Mouse (Mus musculus): Measurements from ENCODE around the gene Map7d2. TPM values are rescaled to one million over a fixed set of nuclear protein-coding genes. Genes with fewer than 3 reads are reported as not detected.
"Not testable (repeated sequence)": the region's sequence is repeated elsewhere in the genome, so short reads cannot be mapped to it uniquely, and the experiment has no call there.

Map7d2 gene
- 0.04 and 0.05 TPM in 2 replicates for polyA plus RNA-seq (2012; rRNA removed)

DNA sequence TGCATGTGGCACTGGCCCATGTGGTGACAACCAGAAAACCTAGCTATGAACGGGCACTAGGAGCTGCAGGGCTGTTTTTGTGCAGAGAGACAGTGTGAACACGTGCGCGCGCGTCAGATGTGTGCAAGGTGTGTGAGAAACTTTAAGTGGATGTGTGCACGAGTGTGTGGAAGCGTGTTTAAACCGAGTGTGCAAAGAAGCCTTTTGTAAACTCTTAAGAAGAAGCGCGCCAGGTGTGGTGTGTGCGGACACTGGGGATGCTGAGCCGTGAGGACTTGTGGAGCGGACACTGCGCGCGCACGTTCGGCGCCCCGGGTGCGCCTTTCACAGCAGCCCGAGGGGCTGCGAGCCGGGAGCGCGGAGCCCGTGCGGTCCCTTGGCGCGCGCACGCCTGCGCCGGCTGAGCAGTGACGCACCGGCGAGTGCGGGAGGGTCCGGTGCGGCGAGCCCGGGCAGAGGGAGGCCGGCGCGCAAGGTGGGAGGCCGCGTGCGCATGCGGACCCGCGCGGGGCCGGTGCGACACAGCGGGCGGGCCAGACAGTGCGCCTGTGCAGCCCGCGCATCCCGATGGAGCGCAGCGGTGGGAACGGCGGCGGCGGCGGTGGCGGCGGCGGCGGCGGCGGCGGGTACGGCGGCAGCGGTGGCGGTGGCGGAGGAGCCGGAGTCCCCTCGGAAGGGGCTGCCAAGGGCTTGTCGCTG lies at the start of gene Map7d2:
TSS of gene Map7d2 (plus strand) at position 443 of the 699 bp plus-strand sequence.
- no peak for DNase-seq (ENCODE audit: low read depth, low spot score)
- WGBS = 30% methylated on average over 80 of the region's 83 CpGs

DNA sequence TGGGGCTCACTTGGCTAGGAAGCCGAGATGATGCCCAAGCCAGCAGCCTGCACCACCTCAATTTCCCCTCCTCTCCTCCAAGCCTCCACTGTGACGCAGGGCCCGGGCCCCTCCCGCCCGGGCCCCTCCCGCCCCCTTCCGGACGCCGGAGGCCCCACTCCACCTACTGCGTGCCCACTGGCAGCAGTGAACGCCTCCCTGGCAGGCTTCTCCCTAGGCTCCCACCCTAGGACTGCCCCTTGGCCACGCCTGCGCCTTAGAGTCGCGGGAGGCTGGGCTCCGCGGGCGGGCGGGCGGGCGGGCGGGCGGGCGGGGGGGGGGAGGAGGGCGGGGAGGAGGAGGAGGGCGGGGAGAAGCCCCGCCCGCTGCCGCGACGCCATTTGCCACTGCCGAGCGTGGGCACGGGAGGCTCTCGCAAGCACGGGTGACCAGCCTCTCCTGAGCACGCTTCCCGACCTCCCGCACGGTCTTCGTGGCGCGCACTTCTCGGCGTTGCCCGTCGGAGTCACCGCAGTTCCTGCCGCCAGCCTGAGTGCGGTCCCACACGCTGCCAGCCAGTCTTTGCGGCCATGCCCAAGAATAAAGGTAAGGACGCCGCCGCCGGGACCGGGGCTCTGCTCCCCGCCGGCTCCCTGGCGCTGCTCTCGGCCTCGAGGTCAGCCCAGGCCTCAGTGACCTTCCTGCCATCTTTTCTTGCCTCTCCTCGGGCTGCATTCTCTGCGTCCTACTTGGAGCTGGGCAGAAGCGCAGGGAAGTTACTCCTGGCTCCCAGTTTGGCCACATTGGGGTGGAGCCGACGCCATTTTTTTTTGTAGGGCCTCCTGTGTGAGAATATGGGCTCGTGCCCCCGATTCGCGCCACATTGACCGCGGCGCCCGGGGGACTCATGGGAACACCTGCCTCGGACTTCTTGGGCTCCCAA lies 42.3 kb upstream of the Map7d2 start, which contains the start of gene Eif1ax:
TSS of gene Eif1ax (plus strand) at position 348 of the 922 bp plus-strand sequence.
- 17% methylated on average over 53 of the region's 76 CpGs for WGBS
- no peak for DNase-seq (ENCODE audit: low read depth, low spot score)

DNA sequence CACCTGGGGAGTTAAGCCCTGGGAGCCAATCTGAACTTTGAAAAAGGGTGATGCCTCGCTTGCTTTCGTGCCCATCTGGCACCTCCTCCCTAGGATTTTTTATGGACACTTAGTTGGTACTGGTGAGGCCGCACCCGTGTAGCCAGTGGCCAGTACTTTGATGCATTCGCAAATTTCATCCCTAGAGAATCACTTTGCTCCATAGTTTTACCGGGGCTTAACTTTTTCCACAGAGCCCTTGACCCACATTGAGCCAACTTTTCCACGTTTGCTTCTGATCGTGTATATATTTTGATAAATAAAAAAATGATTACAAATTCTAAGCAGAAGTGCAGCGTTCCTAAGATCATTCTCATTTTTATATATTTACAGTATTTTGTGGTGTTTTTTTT lies 41.6 kb upstream of the Map7d2 start:
- DNase-seq (ENCODE audit: low read depth, low spot score) = no peak

DNA sequence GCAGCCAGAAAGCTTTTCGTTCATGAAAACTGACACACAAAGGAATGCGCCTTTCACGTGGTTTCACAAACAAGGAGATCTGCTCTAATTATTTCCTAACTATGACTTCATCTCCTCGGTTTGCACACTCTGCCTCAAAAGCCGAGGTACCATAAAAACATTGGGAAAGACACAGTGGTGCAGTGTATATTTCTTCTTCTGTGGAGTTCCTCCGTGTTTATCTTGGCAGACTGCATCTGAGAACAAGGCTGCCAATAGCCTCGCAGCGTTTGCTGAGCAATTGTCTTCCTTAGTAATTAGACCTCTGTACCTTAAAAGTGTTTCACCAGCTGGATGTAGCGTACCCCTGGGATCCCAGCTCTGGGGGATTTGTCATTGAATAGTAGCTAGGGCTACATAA lies 27.3 kb upstream of the Map7d2 start:
- no peak for DNase-seq (ENCODE audit: low read depth, low spot score)
- 35% methylated on average over 9 of the region's 9 CpGs for WGBS

More for the DNA sequence above, 41.6 kb upstream of the Map7d2 start:
- 19% methylated on average over 9 of the region's 9 CpGs for WGBS

DNA sequence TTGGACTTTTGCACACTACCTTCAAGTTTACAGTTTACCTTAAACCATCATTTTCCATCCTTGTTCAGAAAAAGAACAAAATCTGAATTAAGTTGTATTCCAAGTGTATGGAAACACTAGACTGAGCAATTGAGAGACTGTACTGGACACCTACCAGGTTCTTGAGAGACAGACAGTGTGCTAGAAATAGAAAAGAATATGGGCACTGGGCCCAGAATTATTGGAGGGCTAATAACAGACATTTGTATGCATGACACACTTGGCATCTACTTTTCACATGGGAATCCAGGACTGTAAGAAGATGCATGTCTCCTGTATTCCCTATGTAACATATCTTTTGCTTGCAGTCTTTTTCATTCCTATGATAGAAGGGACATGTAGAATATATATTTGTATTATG lies 25.4 kb upstream of the Map7d2 start:
- no peak for DNase-seq (ENCODE audit: low read depth, low spot score)

DNA sequence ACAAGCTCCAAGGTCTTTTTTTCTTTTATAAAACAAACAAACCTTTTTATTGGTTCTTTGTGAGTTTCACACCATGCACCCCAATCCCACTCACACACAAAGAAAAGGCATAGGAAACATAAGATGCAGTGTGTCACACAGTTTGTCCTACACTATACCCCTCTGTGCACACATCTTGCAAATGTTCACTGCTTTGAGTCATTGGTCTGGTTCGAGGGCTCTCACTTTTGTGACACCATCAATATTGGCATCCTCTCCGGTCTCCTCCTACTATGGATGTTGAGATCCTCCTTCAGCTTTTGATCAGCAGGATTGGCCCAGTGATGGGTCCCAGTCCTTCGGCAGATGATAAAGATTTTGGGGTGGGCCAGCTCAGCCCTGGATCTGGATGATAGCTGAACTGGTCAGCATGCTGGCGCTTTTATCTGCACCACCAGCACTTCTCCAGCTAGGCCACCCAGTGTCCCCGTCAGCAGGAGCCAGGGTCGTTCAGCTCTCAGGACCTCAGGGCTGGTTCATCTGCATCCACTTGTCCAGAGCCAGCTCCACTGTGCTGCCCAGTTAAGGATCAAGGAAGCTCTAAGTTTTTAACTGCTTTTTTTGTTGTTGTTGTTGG lies 23.9 kb upstream of the Map7d2 start:
- no peak for DNase-seq (ENCODE audit: low read depth, low spot score)
- 79% methylated on average over 6 of the region's 6 CpGs for WGBS

DNA sequence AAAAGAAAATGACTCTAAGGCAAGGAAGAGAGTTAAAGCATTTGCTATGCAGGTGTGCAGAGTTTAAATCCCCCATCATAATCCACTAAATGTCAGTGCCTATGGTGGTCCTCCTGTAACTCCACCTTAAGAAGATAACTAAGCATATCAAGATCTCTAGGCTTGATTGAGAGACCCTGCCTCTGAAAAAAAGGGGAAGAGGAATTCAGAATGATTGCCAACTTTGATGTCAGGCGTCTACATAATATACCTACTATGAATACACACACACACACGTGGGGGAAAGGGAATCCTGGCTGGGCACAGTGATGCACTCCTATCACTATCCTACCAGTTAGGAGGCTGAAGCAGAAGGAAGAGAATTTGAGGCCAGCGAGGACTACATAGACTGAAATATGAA lies 23.1 kb upstream of the Map7d2 start:
- no peak for DNase-seq (ENCODE audit: low read depth, low spot score)
- WGBS = 68% methylated on average over 3 of the region's 3 CpGs

DNA sequence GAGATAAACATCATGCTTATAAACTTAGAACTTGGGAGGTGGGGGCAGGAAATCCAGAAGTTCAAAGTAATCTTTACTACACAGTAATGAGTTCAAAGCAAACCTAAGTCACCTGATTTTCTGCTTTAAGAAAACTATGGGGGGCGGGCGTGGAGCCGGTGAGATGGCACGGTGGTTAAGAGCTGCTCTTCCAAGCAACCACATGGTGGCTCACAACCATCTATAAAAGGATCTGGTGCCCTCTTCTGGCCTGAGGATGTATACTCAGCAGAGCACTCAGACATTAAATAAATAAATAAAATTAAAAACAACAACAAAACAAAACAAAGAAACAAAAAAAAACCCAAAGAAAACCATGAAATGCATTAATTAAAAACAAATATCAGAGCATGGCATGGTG lies 5.1 kb upstream of the Map7d2 start:
- no peak for DNase-seq (ENCODE audit: low read depth, low spot score)
- 12% methylated on average over 4 of the region's 4 CpGs for WGBS

DNA sequence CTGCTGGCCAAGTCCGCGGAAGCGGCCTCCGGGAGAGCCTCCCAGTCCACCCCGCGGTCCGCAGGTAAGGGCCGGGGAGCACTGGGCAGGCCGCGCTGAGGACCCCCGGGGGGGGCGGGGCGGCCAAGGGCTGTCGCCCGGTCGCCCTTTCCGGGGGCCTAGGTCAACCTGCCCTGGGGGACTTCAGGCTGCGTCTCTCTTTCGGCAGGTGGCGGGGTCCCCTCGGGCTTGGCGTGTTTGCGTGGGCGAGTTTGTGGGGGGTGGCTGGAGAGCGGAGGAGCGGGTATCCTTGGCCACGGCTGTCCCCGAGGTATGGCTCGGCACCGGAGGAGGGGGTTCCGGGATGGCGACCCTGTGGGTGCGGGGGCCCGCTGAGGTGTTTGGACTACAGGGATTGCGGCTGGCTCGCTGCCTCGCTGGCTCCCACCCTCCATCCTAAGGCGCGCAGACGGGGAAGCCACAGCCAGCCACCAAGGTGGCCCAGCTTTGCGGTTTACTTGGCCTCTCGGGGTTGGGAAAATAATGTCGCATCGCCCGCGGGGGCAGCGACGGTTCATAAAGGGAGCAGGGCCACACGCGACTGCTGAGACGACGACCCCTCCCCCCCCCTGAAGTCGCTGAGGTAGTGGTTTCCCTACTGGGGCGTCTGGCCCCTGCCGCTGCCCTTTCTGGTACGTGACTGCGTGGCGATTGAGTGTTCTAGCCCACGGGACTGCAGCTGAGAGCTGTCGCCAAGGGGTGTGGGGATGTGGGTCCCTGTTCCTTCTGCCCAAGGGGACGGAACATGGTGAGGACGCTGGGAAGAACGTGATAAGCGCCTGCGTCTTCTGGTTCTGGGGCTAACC lies 679 bp downstream of the Map7d2 start:
- no peak for DNase-seq (ENCODE audit: low read depth, low spot score)
- WGBS = 16% methylated on average over 60 of the region's 65 CpGs

DNA sequence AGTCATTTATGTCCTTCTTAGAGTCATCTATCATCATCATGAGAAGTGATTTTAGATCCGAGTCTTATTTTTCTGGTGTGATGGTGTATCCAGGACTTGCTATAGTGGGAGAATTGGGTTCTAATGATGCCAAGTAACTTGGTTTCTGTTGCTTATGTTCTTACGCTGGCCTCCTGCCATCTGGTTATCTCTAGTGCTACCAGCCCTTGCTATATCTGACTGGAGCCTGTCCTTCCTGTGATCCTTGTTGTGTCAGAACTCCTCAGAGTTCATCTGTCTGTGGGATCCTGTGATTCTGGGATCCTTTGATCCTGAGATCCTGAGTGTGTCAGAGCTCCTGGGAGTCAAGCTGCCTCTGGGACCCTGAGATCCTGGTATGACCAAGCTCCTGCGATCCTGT lies 16.1 kb downstream of the Map7d2 start:
- WGBS = 87% methylated on average over 3 of the region's 3 CpGs

DNA sequence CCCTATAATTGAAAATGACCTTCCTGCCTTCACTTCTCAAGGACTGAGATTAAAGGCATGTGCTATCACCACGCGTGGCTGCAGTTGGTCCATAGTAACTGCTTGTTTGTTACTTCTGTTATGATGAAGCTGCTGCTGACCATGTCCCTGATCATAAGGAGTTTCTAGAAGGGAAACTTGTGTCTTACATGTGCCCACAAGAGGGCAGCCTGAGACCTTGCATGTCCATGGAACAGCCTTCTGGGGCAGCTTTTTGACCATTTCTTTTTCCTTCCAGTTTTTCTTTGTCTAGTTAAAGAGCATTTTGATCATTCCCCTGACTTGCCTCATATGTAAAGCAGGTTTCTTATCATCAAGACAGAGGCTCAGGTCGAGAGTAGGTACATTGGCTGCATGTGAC lies 27.8 kb downstream of the Map7d2 start:
- 17% methylated on average over 3 of the region's 3 CpGs for WGBS

More for the DNA sequence above, 16.1 kb downstream of the Map7d2 start:
- not testable (repeated sequence) for DNase-seq (ENCODE audit: low read depth, low spot score)

DNA sequence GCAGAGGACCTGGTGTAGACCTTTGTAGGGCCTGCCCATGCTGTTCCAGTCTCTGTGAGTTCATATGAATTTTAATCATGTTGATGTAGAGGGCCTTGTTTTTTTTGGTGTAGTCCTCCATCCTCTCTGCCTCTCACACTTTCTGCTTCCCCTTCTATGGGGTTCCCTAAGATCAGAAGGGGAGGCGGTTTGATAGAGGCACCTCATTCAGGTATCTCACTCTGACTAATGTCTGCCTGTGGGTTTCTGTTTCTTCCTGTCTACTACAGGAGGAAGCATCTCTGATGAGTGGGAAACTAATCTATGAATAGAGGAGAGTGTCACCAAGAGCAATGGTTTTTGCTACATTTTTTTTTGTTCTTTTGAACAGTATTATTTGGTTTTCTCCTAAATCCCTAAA lies 32.8 kb downstream of the Map7d2 start:
- WGBS = 83% methylated on average over 1 of the region's 1 CpGs
- no peak for DNase-seq (ENCODE audit: low read depth, low spot score)

More for the DNA sequence above, 27.8 kb downstream of the Map7d2 start:
- DNase-seq (ENCODE audit: low read depth, low spot score) = no peak

DNA sequence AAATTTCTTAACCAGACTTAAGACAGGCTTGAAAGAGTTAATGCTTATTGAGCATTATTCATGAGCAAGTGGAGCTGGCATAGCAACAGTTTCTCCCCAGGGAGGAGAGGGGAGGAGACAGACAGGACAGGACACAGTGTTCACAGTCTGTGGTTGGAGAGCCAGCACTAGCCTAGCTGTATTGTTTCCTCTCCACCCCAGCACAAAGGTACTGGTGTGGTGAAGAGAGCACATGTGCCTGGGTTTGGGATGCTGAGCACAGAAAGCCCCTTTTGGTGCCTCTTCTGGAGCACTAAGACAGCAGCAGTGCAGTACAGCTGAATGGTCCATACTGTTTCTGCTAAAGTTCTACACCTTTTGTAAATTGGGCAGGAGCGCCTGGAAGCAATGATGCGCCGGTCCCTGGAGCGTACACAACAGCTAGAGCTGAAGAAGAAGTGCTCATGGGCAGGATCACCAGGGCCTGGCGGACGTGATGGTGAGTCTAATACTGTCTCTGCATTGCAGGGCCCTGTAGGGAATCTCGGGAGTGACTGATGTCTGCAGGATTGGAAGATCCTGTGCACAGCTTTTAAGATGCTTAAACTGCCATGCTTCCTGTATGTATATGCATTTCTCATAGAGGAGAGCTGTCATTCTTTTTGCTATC lies 44.8 kb downstream of the Map7d2 start:
- 75% methylated on average over 7 of the region's 7 CpGs for WGBS

DNA sequence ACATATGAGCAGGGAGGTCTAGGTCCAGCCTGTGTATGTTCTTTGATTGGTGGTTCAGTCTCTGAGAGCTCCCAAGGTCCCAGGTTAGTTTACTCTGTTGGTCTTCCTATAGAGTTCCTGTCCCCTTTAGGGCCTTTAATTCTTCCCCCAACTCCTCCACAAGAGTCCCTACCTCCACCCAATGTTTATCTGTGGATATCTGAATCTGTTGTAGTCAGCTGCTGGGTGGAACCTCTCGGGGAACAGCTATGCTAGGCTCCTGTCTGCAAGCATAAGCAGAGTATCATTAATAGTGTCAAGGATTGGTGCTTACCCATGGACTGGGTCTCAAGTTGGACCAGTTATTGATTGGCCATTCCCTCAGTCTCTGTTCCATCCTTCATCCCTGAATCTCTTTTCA lies 60.4 kb downstream of the Map7d2 start:
- DNase-seq (ENCODE audit: low read depth, low spot score) = no peak
- WGBS = 71% methylated on average over 1 of the region's 1 CpGs

More for the DNA sequence above, 44.8 kb downstream of the Map7d2 start:
- DNase-seq (ENCODE audit: low read depth, low spot score) = no peak

DNA sequence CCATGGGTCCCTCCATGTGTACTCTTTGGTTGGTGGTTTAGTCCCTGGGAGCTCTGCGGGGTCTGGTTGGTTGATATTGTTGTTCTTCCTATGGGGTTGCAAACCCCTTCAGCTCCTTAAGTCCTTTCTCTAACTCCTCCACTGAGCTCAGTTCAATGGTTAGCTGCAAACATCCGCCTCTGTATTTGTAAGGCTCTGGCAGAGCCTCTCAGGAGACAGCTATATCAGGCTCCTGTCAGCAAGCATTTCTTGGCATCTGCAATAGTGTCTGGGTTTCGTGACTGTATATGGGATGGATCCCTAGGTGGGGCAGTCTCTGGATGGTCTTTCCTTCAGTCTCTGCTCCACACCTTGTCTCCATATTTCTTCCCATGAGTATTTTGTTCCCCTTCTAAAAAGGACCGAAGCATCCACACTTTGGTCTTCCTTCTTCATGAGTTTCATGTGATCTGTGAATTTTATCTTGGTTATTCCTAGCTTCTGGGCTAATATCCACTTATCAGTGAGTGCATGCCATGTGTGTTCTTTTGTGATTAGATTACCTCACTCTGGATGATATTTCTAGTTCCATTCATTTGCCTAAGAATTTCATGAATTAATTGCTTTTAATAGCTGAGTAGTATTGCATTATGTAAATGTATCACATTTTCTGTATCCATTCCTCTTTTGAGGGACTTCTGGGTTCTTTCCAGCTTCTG lies 64.0 kb downstream of the Map7d2 start:
- not testable (repeated sequence) for DNase-seq (ENCODE audit: low read depth, low spot score)
- 87% methylated on average over 4 of the region's 4 CpGs for WGBS

DNA sequence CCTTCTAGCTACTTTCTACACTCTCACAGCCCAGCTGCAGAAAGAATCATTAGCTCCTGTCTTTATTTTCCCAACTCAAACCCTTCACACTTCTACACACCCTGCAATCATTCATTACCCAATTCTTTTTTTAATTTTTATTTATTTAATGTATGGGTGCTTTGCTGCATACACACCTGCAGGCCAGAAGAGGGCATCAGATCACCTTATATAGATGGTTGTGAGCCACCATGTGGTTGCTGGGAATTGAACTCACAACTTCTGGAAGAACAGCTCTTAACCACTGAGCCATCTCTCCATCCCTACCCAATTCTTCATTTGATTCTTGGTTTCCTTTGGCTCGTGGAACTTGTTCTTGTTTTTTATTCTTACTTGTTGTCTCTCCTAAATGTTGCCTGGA lies 69.9 kb downstream of the Map7d2 start:
- no peak for DNase-seq (ENCODE audit: low read depth, low spot score)
- 74% methylated on average over 1 of the region's 1 CpGs for WGBS

DNA sequence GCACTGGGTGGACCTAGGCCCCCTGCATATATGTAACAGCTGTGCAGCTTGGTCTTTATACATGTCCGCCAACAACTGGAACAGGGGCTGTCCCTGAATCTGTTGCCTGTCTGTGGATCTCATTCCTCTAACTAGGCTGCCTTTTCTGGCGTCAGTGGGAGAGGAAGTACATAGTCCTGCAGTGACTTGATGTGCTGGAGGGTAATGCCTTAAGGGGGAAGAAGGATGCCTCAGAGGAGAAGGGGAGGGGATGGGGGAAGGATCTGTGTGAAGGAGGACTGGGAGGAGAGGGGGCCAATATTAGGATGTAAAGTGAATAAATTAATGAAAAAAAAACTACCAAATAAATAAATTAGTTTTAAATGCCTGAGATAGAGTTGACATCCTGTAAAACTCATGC lies 88.8 kb downstream of the Map7d2 start:
- no peak for DNase-seq (ENCODE audit: low read depth, low spot score)
- WGBS = 50% methylated on average over 2 of the region's 2 CpGs

DNA sequence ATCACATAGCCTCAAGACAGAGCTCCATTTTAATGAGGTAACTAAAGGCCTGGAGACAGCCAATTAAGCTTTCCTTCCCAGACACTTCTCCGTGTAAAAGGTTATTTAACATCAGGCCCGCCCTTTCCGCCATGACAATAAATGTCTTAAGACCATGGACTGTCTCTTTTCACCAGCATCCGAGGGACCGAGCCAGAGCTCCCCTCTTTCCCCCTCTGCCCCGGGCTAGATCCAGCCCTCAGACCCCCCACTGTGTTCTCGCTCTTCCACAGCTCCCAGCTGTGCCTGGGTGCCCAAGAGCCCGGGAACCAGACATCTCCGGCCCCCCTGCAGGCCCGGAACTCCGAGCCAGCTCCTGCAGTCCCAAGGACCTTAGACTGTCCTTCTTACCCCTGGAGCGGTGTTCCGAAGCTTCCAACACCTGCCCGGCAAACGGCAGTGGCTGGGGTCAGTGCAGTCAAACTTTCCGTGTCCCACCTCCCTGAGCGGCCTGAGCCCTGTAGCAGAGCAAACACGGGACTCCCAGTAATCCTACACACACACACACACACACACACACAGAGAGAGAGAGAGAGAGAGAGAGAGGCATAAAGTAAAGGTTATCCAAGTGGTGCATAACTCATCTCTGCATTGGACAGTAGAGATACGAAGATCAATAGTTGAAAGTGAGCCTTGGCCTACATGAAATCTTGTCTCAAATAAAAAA lies 94.1 kb downstream of the Map7d2 start:
- 55% methylated on average over 19 of the region's 19 CpGs for WGBS
- no peak for DNase-seq (ENCODE audit: low read depth, low spot score)
